Mouse (Mus musculus): ENCODE data around the gene Atxn7l1. TPM values are rescaled to one million over a fixed set of nuclear protein-coding genes. Genes with fewer than 3 reads are reported as not detected.

The Atxn7l1 gene
- 10.2 and 10.8 TPM in 2 replicates for polyA plus RNA-seq (2015; fragmentation: Nextera tagmentation; extraction: Ambion mirVana)

- Histone ChIP-seq H3K9ac (ENCODE audit: low read length) (peak within 1 kb of the TSS; percentile 76), H3K4me3 (ENCODE audit: low read length) (peak within 1 kb of the TSS; percentile 67), H3K27ac (ENCODE audit: low read length) (peak within 1 kb of the TSS; percentile 79), H3K27me3 (ENCODE audit: control insufficient read depth, insufficient read depth, low read length) (peaks cover 12% of the 10 kb centered on the region), H3K9me3 (replicated peaks; ENCODE audit: control insufficient read depth, low read length) (no peaks in the 10 kb centered on the region), H3K4me2 (ENCODE audit: low read depth, low read length) (peak within 1 kb of the TSS; percentile 97), H3K4me1 (ENCODE audit: control insufficient read depth, insufficient read depth, low read length) (peaks cover 11% of the 10 kb centered on the region), H3K36me3 (ENCODE audit: control insufficient read depth, insufficient read depth) (no peaks in the 10 kb centered on the region)
- ATAC-seq (replicated peaks; ENCODE audit: extremely low read depth, insufficient read depth, low FRiP score), result peak; percentile 95
- 1% methylated on average over 54 of the region's 54 CpGs for WGBS
Measured at GRCm38 (mm10) chr12:33147497-33148267, at the start of gene Atxn7l1. TSS of gene Atxn7l1 (plus strand) at chr12:33147693.

- H3K4me2 ChIP-seq (ENCODE audit: low read depth, low read length), result no peak overlapping the region
- WGBS, result 77% methylated on average over 8 of the region's 8 CpGs
- no peaks in the 10 kb centered on the region for H3K36me3 ChIP-seq (ENCODE audit: control insufficient read depth, insufficient read depth)
- H3K9me3 ChIP-seq (replicated peaks; ENCODE audit: control insufficient read depth, low read length), result no peaks in the 10 kb centered on the region
- 0 out of 2 replicates have a peak, but pooled peaks cover 2% of the 10 kb centered on the region for H3K4me1 ChIP-seq (ENCODE audit: control insufficient read depth, insufficient read depth, low read length)
- ATAC-seq (replicated peaks; ENCODE audit: extremely low read depth, insufficient read depth, low FRiP score), result no peak
- H3K9ac ChIP-seq (ENCODE audit: low read length), result no peak overlapping the region
- H3K27me3 ChIP-seq (ENCODE audit: control insufficient read depth, insufficient read depth, low read length), result no peaks in the 10 kb centered on the region
- no peak overlapping the region for H3K27ac ChIP-seq (ENCODE audit: low read length)
- no peak overlapping the region for H3K4me3 ChIP-seq (ENCODE audit: low read length)
Measured at GRCm38 (mm10) chr12:33101627-33102026, 45.9 kb upstream of the Atxn7l1 start.

GRCm38 (mm10) chr12:33102342-33103115 lies 45.0 kb upstream of the Atxn7l1 start:
- no peak overlapping the region for H3K9ac ChIP-seq (ENCODE audit: low read length)
- H3K27ac ChIP-seq (ENCODE audit: low read length), result no peak overlapping the region
- WGBS, result 59% methylated on average over 15 of the region's 15 CpGs
- ATAC-seq (replicated peaks; ENCODE audit: extremely low read depth, insufficient read depth, low FRiP score), result no peak
- no peak overlapping the region for H3K4me3 ChIP-seq (ENCODE audit: low read length)
- H3K4me2 ChIP-seq (ENCODE audit: low read depth, low read length), result no peak overlapping the region
- no peaks in the 10 kb centered on the region for H3K27me3 ChIP-seq (ENCODE audit: control insufficient read depth, insufficient read depth, low read length)
- H3K36me3 ChIP-seq (ENCODE audit: control insufficient read depth, insufficient read depth), result no peaks in the 10 kb centered on the region
- H3K9me3 ChIP-seq (replicated peaks; ENCODE audit: control insufficient read depth, low read length), result no peaks in the 10 kb centered on the region
- 0 out of 2 replicates have a peak, but pooled peaks cover 2% of the 10 kb centered on the region for H3K4me1 ChIP-seq (ENCODE audit: control insufficient read depth, insufficient read depth, low read length)

DNA sequence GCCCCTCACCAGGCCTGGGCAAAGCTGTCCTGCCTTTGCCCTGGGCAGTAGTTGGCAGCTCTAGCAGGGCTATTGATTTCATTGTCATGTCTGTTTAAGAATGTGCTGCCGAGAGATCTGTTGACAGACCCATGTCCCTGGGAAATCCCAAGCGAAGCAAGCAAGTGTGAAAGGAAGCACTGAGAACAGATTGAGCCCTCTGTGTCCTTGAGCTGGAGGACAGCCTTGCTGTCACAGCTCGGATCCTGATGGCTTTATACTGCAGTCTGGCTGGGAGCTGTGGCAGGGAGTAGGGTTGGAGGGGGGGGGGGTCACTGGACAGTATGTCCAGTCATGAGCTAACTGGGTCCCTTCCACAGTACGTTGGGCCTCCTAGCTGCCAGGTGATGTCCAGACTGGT lies 41.8 kb upstream of the Atxn7l1 start:
- Histone ChIP-seq H3K4me3 (ENCODE audit: low read length) (no peak overlapping the region), H3K9ac (ENCODE audit: low read length) (no peak overlapping the region), H3K27ac (ENCODE audit: low read length) (no peak overlapping the region), H3K4me1 (ENCODE audit: control insufficient read depth, insufficient read depth, low read length) (peaks cover 6% of the 10 kb centered on the region; the same call in 1 of the 2 replicates), H3K9me3 (replicated peaks; ENCODE audit: control insufficient read depth, low read length) (no peaks in the 10 kb centered on the region), H3K27me3 (ENCODE audit: control insufficient read depth, insufficient read depth, low read length) (no peaks in the 10 kb centered on the region), H3K4me2 (ENCODE audit: low read depth, low read length) (no peak overlapping the region), H3K36me3 (ENCODE audit: control insufficient read depth, insufficient read depth) (no peaks in the 10 kb centered on the region)
- WGBS, result 45% methylated on average over 4 of the region's 4 CpGs
- ATAC-seq (replicated peaks; ENCODE audit: extremely low read depth, insufficient read depth, low FRiP score), result no peak

- Histone ChIP-seq H3K9me3 (replicated peaks; ENCODE audit: control insufficient read depth, low read length) (no peaks in the 10 kb centered on the region), H3K27me3 (ENCODE audit: control insufficient read depth, insufficient read depth, low read length) (no peaks in the 10 kb centered on the region), H3K4me2 (ENCODE audit: low read depth, low read length) (no peak overlapping the region), H3K4me3 (ENCODE audit: low read length) (no peak overlapping the region), H3K36me3 (ENCODE audit: control insufficient read depth, insufficient read depth) (no peaks in the 10 kb centered on the region), H3K4me1 (ENCODE audit: control insufficient read depth, insufficient read depth, low read length) (peaks cover 12% of the 10 kb centered on the region), H3K9ac (ENCODE audit: low read length) (no peak overlapping the region), H3K27ac (ENCODE audit: low read length) (no peak overlapping the region)
- WGBS, result 84% methylated on average over 10 of the region's 10 CpGs
- no peak for ATAC-seq (replicated peaks; ENCODE audit: extremely low read depth, insufficient read depth, low FRiP score)
Measured at GRCm38 (mm10) chr12:33106438-33107167, 40.9 kb upstream of the Atxn7l1 start.

DNA sequence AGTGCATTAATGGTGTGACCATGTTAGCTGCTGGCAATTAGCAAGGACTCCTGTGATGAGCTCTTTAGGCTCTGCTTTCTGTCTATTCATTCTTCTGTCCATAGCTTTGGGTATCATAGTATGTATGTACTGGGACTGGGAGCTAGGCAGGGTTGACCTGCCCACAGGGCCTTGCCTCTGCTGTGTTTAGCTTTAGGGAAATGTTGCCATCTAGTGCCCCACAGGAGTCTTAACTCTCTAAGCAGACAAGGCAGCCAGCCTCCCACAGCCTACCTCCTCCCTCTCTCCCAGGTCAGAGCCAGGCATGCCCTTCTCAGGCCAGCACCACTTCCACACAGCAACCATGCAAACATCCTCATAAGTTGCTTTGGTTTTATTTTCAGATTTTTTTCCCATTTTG lies 38.0 kb upstream of the Atxn7l1 start:
- H3K4me1 ChIP-seq (ENCODE audit: control insufficient read depth, insufficient read depth, low read length), result peaks cover 16% of the 10 kb centered on the region
- ATAC-seq (replicated peaks; ENCODE audit: extremely low read depth, insufficient read depth, low FRiP score), result peak; percentile 61; the same call in 1 of the 2 replicates
- H3K36me3 ChIP-seq (ENCODE audit: control insufficient read depth, insufficient read depth), result no peaks in the 10 kb centered on the region
- no peak overlapping the region for H3K9ac ChIP-seq (ENCODE audit: low read length)
- H3K9me3 ChIP-seq (replicated peaks; ENCODE audit: control insufficient read depth, low read length), result no peaks in the 10 kb centered on the region
- no peak overlapping the region for H3K4me3 ChIP-seq (ENCODE audit: low read length)
- no peak overlapping the region for H3K4me2 ChIP-seq (ENCODE audit: low read depth, low read length)
- H3K27ac ChIP-seq (ENCODE audit: low read length), result no peak overlapping the region
- H3K27me3 ChIP-seq (ENCODE audit: control insufficient read depth, insufficient read depth, low read length), result no peaks in the 10 kb centered on the region

- Histone ChIP-seq H3K4me3 (ENCODE audit: low read length) (no peak overlapping the region), H3K36me3 (ENCODE audit: control insufficient read depth, insufficient read depth) (no peaks in the 10 kb centered on the region), H3K27me3 (ENCODE audit: control insufficient read depth, insufficient read depth, low read length) (no peaks in the 10 kb centered on the region), H3K27ac (ENCODE audit: low read length) (peak overlapping the region; percentile 79), H3K4me1 (ENCODE audit: control insufficient read depth, insufficient read depth, low read length) (peaks cover 14% of the 10 kb centered on the region), H3K9me3 (replicated peaks; ENCODE audit: control insufficient read depth, low read length) (no peaks in the 10 kb centered on the region), H3K4me2 (ENCODE audit: low read depth, low read length) (peak overlapping the region; percentile 32), H3K9ac (ENCODE audit: low read length) (peak overlapping the region; percentile 30; the same call in 1 of the 2 replicates)
- peak; percentile 80 for ATAC-seq (replicated peaks; ENCODE audit: extremely low read depth, insufficient read depth, low FRiP score)
- WGBS, result 19% methylated on average over 14 of the region's 14 CpGs
Measured at GRCm38 (mm10) chr12:33110894-33111471, 36.5 kb upstream of the Atxn7l1 start.

DNA sequence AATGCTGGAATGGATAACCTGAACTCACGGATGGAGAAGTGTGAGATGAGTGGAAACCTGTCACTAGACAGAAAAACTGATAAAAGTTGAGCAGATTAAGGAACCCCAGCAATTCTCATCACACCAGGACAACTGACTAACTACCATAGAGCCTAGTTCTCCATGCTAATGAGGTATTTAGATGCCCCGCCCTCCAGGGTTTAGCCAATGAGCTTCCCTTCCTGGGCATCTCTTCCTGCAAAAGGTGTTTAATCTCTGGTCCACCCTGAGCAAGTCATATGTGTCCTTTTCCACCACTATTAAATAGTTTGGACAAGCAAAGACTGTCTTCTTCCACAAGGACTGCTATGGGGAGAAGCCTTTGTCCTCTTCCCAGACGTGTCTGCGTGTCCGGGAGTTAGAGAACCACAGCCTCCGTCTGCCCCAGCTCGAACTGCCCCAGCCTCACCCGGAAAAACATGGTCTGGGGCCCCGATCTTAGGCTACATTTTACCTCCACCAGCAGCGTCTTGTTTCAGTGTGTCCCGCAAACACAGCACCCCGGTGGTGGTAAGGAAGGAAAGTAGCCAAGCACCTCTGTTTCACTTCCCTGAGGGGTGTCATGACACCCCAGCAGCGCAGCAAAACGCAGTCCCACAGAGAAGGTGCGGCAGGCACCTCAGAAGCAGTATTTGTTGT lies 28.7 kb upstream of the Atxn7l1 start:
- Histone ChIP-seq H3K27ac (ENCODE audit: low read length) (no peak overlapping the region), H3K4me2 (ENCODE audit: low read depth, low read length) (peak overlapping the region; percentile 38), H3K27me3 (ENCODE audit: control insufficient read depth, insufficient read depth, low read length) (no peaks in the 10 kb centered on the region), H3K4me3 (ENCODE audit: low read length) (peak overlapping the region; percentile 3; the same call in 1 of the 2 replicates), H3K9me3 (replicated peaks; ENCODE audit: control insufficient read depth, low read length) (no peaks in the 10 kb centered on the region), H3K4me1 (ENCODE audit: control insufficient read depth, insufficient read depth, low read length) (no peaks in the 10 kb centered on the region), H3K9ac (ENCODE audit: low read length) (0 out of 2 replicates have a peak overlapping the region, but pooled peaks have one; percentile 13), H3K36me3 (ENCODE audit: control insufficient read depth, insufficient read depth) (no peaks in the 10 kb centered on the region)
- WGBS, result 25% methylated on average over 15 of the region's 15 CpGs
- no peak for ATAC-seq (replicated peaks; ENCODE audit: extremely low read depth, insufficient read depth, low FRiP score)
